Mouse (Mus musculus): ENCODE measurements around the gene Gli3.

DNA sequence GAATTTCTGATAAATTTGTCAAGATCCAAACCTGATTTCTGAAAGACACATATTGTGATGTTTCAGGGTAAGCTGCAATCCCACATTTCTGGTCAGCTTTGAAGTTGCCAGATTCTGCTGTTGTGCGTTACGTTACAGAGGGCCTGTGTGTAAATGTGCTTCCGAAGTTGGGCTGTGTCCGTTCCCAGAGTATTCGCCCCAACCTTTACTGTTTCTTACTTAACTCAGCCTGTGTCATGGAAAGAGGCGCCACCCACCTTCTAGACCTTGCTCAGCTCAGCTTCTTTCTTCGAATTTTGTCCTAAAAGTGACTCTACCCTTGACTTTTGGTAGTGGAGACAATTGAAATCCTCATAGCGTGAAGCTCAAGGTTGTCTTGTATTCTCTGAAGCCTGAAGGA, 202.5 kb downstream of the Gli3 start:
- TF ChIP-seq POLR2A (IDR thresholded peaks at IDR 0.05; ENCODE audit: control insufficient read depth, low read depth, low read length) (no peak), CTCF (IDR thresholded peaks at IDR 0.05; ENCODE audit: control insufficient read depth, insufficient read depth, insufficient replicate concordance, low read depth, low read length) (no peak)
